Mouse (Mus musculus) large intestine, adult 2 months (tissue): ENCODE results near the gene Btbd7. TPM values are rescaled to one million over a fixed set of nuclear protein-coding genes. Genes with fewer than 3 reads are reported as not detected.

Source experiments
- DNase-seq: peaks from one replicate; pipeline ENCODE4 v3.0.0-alpha.2; 2012; ENCODE audit warnings: low read depth, low spot score
- WGBS: fragments of 180-500 bp; shearing (Covaris S2); methylation state at CpG from one replicate; pipeline ENCODE4 v1.1.7; 2018; 5-methylcytosine and 5-hydroxymethylcytosine counted together
- polyA plus RNA-seq: library from polyadenylated mRNA; depleted of rRNA; stranded (reverse); fragments of >200 nt; gene quantifications from 2 replicates; pipeline ENCODE4 v1.2.3, GENCODE M21; 2012; rRNA removed

Btbd7 gene
- polyA plus RNA-seq, 1 experiment = 5.6 TPM

DNA sequence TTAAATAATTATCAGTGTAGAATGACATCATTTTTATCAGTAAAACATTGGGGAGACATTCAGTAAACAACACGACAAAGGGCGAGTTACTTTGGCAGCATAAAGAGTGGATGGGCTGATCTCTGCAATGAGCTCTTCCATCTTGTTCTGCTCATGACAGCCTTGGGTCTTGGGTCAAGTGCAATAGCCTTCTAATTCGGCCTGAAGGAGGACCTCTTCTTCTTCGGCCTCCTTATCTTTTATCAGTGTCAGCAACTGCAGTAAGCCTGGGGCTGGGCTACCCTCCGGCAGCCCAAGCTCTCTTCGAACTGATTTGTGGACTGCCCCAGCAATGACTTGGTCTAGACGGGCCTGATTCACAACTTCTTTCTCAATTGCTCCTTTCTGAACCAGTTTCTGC, 136.2 kb downstream of the Btbd7 start:
- 89% methylated on average over 7 of the region's 7 CpGs for WGBS

DNA sequence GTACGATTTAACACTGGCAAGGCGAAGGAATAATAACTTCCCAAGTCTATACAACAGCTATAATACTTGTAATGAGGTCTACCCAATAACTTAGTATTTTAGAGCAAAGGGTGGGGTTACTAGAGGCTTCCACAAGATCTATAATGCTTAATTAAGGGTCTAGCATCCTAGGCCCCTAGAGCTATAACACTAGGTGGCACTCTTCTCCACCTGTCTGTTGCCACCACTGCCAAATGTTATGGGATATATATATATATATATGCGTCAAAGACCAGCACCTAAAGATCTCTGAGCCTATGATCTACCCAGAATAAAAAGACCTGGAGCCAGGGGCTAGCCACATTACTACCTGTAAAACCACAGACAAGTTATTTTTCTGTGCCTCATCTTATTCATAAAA, 138.0 kb downstream of the Btbd7 start:
- DNase-seq = no peak
- WGBS = 62% methylated on average over 3 of the region's 3 CpGs

More for the DNA sequence above, 136.2 kb downstream of the Btbd7 start:
- no peak for DNase-seq

DNA sequence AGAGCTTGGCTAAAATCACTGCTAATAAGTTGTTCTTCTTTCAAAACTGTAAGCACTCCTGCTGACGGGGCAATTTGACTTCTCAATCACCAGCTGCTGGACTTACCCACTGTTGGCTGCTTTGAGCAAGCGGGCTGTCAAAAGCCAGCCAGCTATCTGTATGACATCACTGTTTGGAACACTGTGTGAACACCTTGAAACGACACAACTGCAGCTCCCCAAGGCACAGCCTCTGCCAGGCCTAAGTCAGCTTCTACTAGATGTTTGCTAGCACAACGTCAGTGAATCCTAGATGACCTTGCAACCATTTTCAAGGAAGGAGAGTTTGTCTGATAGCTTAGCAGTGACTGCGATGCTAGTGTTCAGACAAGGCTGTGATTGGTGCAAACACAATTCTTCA, 139.2 kb downstream of the Btbd7 start:
- 71% methylated on average over 5 of the region's 5 CpGs for WGBS
- no peak for DNase-seq

DNA sequence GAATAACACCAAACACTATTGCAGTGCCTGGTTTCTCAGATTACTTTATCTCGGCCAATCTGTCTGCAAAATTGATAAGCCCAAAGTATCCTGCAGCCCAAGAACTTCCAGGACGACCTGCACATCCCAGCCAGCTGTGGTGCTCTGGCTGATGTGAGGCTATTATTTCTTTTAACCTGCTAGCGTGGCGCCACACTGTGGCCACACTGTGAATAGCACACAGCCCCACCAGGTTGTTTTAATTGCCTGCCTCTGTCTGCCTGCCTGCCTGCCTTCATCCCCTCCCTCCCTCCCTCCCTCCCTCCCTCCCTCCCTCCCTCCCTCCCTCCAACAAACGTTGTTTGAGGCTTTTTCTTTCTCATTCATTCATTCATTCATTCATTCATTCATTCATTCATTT, 144.9 kb downstream of the Btbd7 start:
- WGBS = 10% methylated on average over 4 of the region's 5 CpGs
- no peak for DNase-seq

DNA sequence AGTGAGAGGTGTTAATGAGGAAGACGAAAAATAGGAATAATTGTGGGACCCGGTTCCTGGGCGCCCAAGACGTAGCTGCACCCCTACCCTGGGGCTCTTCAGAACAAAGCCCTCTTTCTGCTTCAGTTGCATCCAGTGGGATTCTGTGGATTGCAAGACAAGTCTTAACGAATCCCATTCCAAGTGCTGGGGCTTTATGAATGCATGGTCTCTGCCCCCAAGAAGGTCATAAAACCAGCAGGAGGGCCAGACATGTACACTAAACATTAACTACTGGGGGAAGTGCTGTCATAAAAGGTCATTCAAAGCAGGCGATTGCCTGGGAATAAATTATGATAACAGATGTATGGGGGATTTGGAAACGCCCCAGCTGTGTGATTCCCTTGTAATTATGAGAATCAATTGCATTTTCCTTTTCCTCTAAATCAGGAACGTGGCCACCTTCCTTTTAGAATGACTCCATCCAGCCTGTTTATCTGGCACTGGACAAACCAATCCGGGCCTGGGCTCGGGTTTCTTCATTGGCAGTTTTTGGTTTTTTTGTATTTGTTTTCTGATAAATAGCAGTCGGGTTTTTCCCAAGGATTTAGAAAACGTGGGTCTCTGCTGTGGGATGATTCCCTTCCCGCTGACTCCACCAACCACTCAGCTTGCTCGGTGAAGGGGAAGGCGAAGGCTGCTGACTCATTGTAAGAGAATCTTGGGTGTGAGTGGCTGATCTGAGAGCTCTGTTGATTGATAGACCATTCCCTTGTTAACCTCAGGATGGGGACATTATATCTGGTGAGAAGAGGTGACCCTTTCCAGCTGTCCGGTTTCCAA, 147.3 kb downstream of the Btbd7 start:
- no peak for DNase-seq
- 10% methylated on average over 16 of the region's 16 CpGs for WGBS

Other genes starting within 250 kb of the Btbd7 start
- gene Itpk1, start 173.5 kb downstream of the Btbd7 start, polyA plus RNA-seq = 205 and 268 TPM in 2 replicates
- gene Moap1, start 134.8 kb downstream of the Btbd7 start, polyA plus RNA-seq = 0.45 and 0.74 TPM in 2 replicates
- 2.8 TPM in 2 replicates for gene Tmem251, start 134.7 kb downstream of the Btbd7 start, polyA plus RNA-seq
- gene Gm28051, start 120.7 kb downstream of the Btbd7 start, polyA plus RNA-seq = not detected in 2 replicates
- gene Gon7, start 120.7 kb downstream of the Btbd7 start, polyA plus RNA-seq = 8.0 and 10.3 TPM in 2 replicates
- gene Ubr7, start 120.5 kb downstream of the Btbd7 start, polyA plus RNA-seq = 8.5 and 10.3 TPM in 2 replicates
- 3.0 and 3.6 TPM in 2 replicates for gene Gm20604, start 119.8 kb downstream of the Btbd7 start, polyA plus RNA-seq
- gene Cox8c, start 20.8 kb upstream of the Btbd7 start, polyA plus RNA-seq = not detected in 2 replicates
- 0.15 and 0.22 TPM in 2 replicates for gene Unc79, start 70.4 kb upstream of the Btbd7 start, polyA plus RNA-seq